Mouse (Mus musculus): ENCODE data around the gene Ruvbl2. TPM values are rescaled to one million over a fixed set of nuclear protein-coding genes. Genes with fewer than 3 reads are reported as not detected.
A peak's percentile ranks its signal among the peaks of the same experiment; 100 is the strongest.

Ruvbl2 gene
- total and polyA plus RNA-seq, 3 experiments = 253 to 277 (median 267) TPM

- H3K79me2 ChIP-seq (replicated peaks; ENCODE audit: control insufficient read depth, extremely low read depth, insufficient read depth, poor library complexity, severe bottlenecking) = no peaks in the 10 kb centered on the region
- DNase-seq (ENCODE audit: extremely low read depth) = no peak
- dilution Hi-C loops (cut with MboI; ENCODE audit: extremely low pct_ligation_motif_present, extremely low pct_unique_long_range_greater_than_20kb, low sequenced_read_pairs) (no loop called here), in situ Hi-C loops (cut with MboI; ENCODE audit: low pct_ligation_motif_present, low pct_unique_long_range_greater_than_20kb, low sequenced_read_pairs) (no loop called here)
- no peaks in the 10 kb centered on the region for H3K9me3 ChIP-seq (replicated peaks; ENCODE audit: low read length)
- peaks cover 40% of the 10 kb centered on the region for H3K27me3 ChIP-seq (replicated peaks)
- peak; percentile 10 for TF ChIP-seq NELFE (IDR thresholded peaks at IDR 0.05; ENCODE audit: low read depth, low read length)
- peak; percentile 24; the same call in 1 of the 2 replicates for TF ChIP-seq ZNF384 (IDR thresholded peaks at IDR 0.05; ENCODE audit: low read depth, low read length)
- 0 out of 2 replicates have a peak, but pooled peaks have one; percentile 1 for TF ChIP-seq TCF12 (IDR thresholded peaks at IDR 0.05; ENCODE audit: low read depth, low read length)
- no peak for TF ChIP-seq RAD21 (IDR thresholded peaks at IDR 0.05; ENCODE audit: low read depth, low read length)
- 0 out of 2 replicates have a peak, but pooled peaks have one; percentile 19 for TF ChIP-seq ELF1 (IDR thresholded peaks at IDR 0.05; ENCODE audit: low read depth, low read length)
- TF ChIP-seq MXI1 (IDR thresholded peaks at IDR 0.05; ENCODE audit: low read depth, low read length) = 0 out of 2 replicates have a peak, but pooled peaks have one; percentile 2
- H3K36me3 ChIP-seq (replicated peaks in 1 of 2; ENCODE audit: control insufficient read depth in 1 of 2, insufficient read depth in 1 of 2, low read length in 1 of 2) = peaks cover 4 to 5% of the 10 kb centered on the region in 2 experiments
- H3K27ac ChIP-seq (ENCODE audit: insufficient read depth, low read depth) = no peak overlapping the region
- peaks cover 7 to 27% of the 10 kb centered on the region in 2 experiments; a peak in 3 of 4 replicates for H3K4me1 ChIP-seq (ENCODE audit: control insufficient read depth in 1 of 2, insufficient read depth in 2 of 2)
- H3K4me3 ChIP-seq (replicated peaks in 1 of 3; ENCODE audit: low read depth in 2 of 3, low read length in 2 of 3, poor library complexity in 1 of 3) = peak overlapping the region; percentile 20 to 60 (median 52)
- peak overlapping the region; percentile 45; the same call in 1 of the 2 replicates for H3K9ac ChIP-seq (ENCODE audit: insufficient read depth, low read depth)
- H3K4me2 ChIP-seq (ENCODE audit: insufficient read depth, low read depth, poor library complexity, severe bottlenecking) = peak overlapping the region; percentile 74
These were observed 23.8 kb downstream of the Ruvbl2 start for GRCm38 (mm10) chr7:45413864-45414739.

GRCm38 (mm10) chr7:45413113-45413863, 24.6 kb downstream of the Ruvbl2 start, which contains the start of gene Ntf5:
Gene Ntf5 (plus strand): TSS chr7:45413695.
- no peaks in the 10 kb centered on the region for H3K9me3 ChIP-seq (replicated peaks; ENCODE audit: low read length)
- dilution Hi-C loops (cut with MboI; ENCODE audit: extremely low pct_ligation_motif_present, extremely low pct_unique_long_range_greater_than_20kb, low sequenced_read_pairs) = no loop called here
- H3K4me1 ChIP-seq (ENCODE audit: control insufficient read depth in 1 of 2, insufficient read depth in 2 of 2) = peaks cover 4 to 22% of the 10 kb centered on the region in 2 experiments; a peak in 2 of 4 replicates
- peaks cover 49% of the 10 kb centered on the region for H3K27me3 ChIP-seq (replicated peaks)
- no peaks in the 10 kb centered on the region for H3K79me2 ChIP-seq (replicated peaks; ENCODE audit: control insufficient read depth, extremely low read depth, insufficient read depth, poor library complexity, severe bottlenecking)
- peak within 1 kb of the TSS; percentile 74 for H3K4me2 ChIP-seq (ENCODE audit: insufficient read depth, low read depth, poor library complexity, severe bottlenecking)
- H3K4me3 ChIP-seq (replicated peaks in 1 of 3; ENCODE audit: low read depth in 2 of 3, low read length in 2 of 3, poor library complexity in 1 of 3) = peak within 1 kb of the TSS; percentile 20 to 60 (median 52)
- TF ChIP-seq EP300 (IDR thresholded peaks at IDR 0.05; ENCODE audit: low read length) (no peak), TCF12 (IDR thresholded peaks at IDR 0.05; ENCODE audit: low read depth, low read length) (0 out of 2 replicates have a peak, but pooled peaks have one; percentile 6), NRF1 (IDR thresholded peaks at IDR 0.05; ENCODE audit: low read depth, low read length) (no peak), ZKSCAN1 (IDR thresholded peaks at IDR 0.05; ENCODE audit: borderline replicate concordance, low read depth, low read length) (no peak), CHD2 (IDR thresholded peaks at IDR 0.05; ENCODE audit: low read length) (no peak), MAZ (IDR thresholded peaks at IDR 0.05; ENCODE audit: low read depth, low read length) (no peak), POLR2AphosphoS2 (IDR thresholded peaks at IDR 0.05; ENCODE audit: low read depth, low read length) (no peak), SIN3A (IDR thresholded peaks at IDR 0.05; ENCODE audit: low read length) (0 out of 2 replicates have a peak, but pooled peaks have one; percentile 18), MXI1 (IDR thresholded peaks at IDR 0.05; ENCODE audit: low read depth, low read length) (peak; percentile 33; the same call in 1 of the 2 replicates), E2F4 (IDR thresholded peaks at IDR 0.05; ENCODE audit: insufficient replicate concordance, low read depth, low read length) (no peak), HCFC1 (IDR thresholded peaks at IDR 0.05; ENCODE audit: low read depth, low read length) (no peak), POLR2A (IDR thresholded peaks at IDR 0.05; ENCODE audit: low read depth, low read length) (0 out of 2 replicates have a peak, but pooled peaks have one; percentile 30), MAX (IDR thresholded peaks at IDR 0.05; ENCODE audit: low read length) (0 out of 2 replicates have a peak, but pooled peaks have one; percentile 20), USF1 (IDR thresholded peaks at IDR 0.05; ENCODE audit: low read depth, low read length) (no peak), KAT2A (IDR thresholded peaks at IDR 0.05; ENCODE audit: insufficient replicate concordance, low read length) (no peak), NELFE (IDR thresholded peaks at IDR 0.05; ENCODE audit: low read depth, low read length) (peak; percentile 45), ETS1 (conservative IDR thresholded peaks at IDR 0.05; ENCODE audit: low read depth, low read length) (no peak), MEF2A (IDR thresholded peaks at IDR 0.05; ENCODE audit: borderline replicate concordance, low read depth, low read length) (no peak), CTCF (conservative IDR thresholded peaks at IDR 0.05 in 1 of 2, IDR thresholded peaks at IDR 0.05 in 1 of 2; ENCODE audit: low read depth in 2 of 2, low read length in 2 of 2) (no peak), JUND (conservative IDR thresholded peaks at IDR 0.05; ENCODE audit: low read depth, low read length) (no peak)
- peaks cover 0 to 4% of the 10 kb centered on the region in 2 experiments for H3K36me3 ChIP-seq (replicated peaks in 1 of 2; ENCODE audit: control insufficient read depth in 1 of 2, insufficient read depth in 1 of 2, low read length in 1 of 2)
- H3K9ac ChIP-seq (ENCODE audit: insufficient read depth, low read depth) = peak within 1 kb of the TSS; percentile 45; the same call in 1 of the 2 replicates
- in situ Hi-C loops (cut with MboI; ENCODE audit: low pct_ligation_motif_present, low pct_unique_long_range_greater_than_20kb, low sequenced_read_pairs) = no loop called here
- H3K27ac ChIP-seq (ENCODE audit: insufficient read depth, low read depth) = no peak within 1 kb of the TSS
- DNase-seq (ENCODE audit: extremely low read depth) = no peak

Measured in CH12.LX (cell line).